Mouse (Mus musculus) ovary, postnatal 14 days (tissue): ENCODE data around the gene Zfp616.

Source experiments
- DNase-seq: peaks from one replicate; pipeline ENCODE4 v3.0.0; 2022; ENCODE audit warnings: low spot score

Zfp616 gene

GRCm38 (mm10) chr11:74069655-74070054, at the start of gene Zfp616:
Zfp616 (plus strand) TSS chr11:74069955.
- no peak for DNase-seq

DNA sequence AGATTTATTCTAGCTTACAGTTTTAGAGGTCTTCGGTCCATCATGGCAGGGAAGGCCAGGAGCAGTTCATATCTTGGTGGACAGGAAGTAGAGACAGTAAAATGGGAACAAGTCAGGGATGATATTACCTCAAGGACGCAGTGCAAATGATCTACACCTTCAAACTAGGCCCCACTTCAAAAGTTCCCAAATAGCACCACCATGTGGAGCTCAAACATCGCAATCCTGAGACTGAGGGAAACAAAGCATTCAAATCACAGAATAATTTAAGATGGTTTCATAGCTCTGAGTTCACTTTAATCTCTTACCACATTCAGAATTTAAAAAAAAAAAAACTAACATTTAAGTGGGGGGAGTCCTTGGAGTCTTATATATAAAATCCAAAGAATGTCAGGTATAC, 18.4 kb upstream of the Zfp616 start:
- no peak for DNase-seq

- DNase-seq = no peak
Measured at GRCm38 (mm10) chr11:74056451-74056850, 13.3 kb upstream of the Zfp616 start, which contains the start of the genes Olfr139 and Olfr399. Olfr139 (minus strand) TSS chr11:74056551. Olfr399 (minus strand) TSS chr11:74056615.

DNA sequence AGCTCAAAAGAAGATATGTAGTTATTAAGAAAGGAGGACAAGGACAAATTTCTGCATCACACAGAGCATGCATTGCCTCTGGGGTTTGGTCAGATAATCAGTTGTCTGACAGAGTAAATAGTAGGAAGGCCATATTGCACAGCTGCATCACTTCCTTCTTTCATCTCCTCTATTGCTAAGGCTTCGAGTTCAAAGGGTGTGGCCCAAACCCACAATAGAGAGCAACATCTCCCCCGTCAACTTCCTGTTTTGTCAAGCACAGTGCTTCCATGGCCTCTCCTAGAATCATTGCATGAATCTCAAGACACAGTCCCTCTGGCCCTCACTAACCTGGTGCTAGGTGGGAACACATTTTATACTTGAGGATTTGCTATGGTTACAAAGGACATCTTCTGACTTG, 31.0 kb downstream of the Zfp616 start:
- no peak for DNase-seq

- DNase-seq = no peak
Measured at GRCm38 (mm10) chr11:74101507-74101906, 31.8 kb downstream of the Zfp616 start.

DNA sequence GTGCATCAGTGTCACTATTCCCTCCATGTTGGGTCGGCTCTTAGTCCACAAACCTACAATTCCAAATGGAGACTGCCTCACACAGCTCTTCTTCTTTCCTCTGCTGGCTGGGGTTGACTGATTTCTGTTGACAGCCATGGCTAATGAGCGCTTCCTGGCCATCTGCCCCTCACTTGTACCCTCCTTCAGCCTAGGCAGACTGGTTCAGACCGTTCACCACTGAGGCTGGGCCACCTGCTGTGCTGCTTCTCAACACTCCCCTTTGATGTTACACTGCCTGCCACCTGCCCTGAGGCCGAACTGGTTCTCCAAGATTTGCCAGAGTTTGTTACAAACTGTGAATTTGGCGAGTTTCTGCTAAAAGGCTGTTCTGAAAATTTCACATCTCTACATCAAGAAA, 35.3 kb downstream of the Zfp616 start:
- no peak for DNase-seq

- DNase-seq = no peak
Measured at GRCm38 (mm10) chr11:74113412-74113811, 43.7 kb downstream of the Zfp616 start, which contains the start of gene Olfr401. Olfr401 (plus strand) TSS chr11:74113712.
